Mouse (Mus musculus) kidney, postnatal 36 days (tissue): Measurements from ENCODE around the gene Gabarapl2.
"Not testable (repeated sequence)": the region's sequence is repeated elsewhere in the genome, so short reads cannot be mapped to it uniquely, and the experiment has no call there.

ENCODE experiments used
- DNase-seq, 2 experiments: peaks; one replicate each; pipeline ENCODE4 v3.0.0; 2021 to 2022; ENCODE audit warnings: mixed read lengths in 2 of 2

The Gabarapl2 gene

GRCm38 (mm10) chr8:111937184-111937583 lies 3.3 kb upstream of the Gabarapl2 start:
- DNase-seq = no peak

GRCm38 (mm10) chr8:111938076-111938985 lies 2.2 kb upstream of the Gabarapl2 start:
- not testable (repeated sequence) for DNase-seq

GRCm38 (mm10) chr8:111939516-111940142 lies 874 bp upstream of the Gabarapl2 start:
- DNase-seq = peak; percentile 70 to 86

GRCm38 (mm10) chr8:111941101-111941454 lies 575 bp downstream of the Gabarapl2 start:
- peak; percentile 37 to 73 for DNase-seq

- no peak for DNase-seq
These were observed 3.0 kb downstream of the Gabarapl2 start for GRCm38 (mm10) chr8:111943544-111943943.

GRCm38 (mm10) chr8:111947144-111947543 lies 6.6 kb downstream of the Gabarapl2 start:
- DNase-seq = no peak

- DNase-seq = no peak
These were observed 7.5 kb downstream of the Gabarapl2 start for GRCm38 (mm10) chr8:111947954-111948353.

- no peak for DNase-seq
These were observed 10.3 kb downstream of the Gabarapl2 start for GRCm38 (mm10) chr8:111950846-111951245.

- no peak for DNase-seq
These were observed 10.8 kb downstream of the Gabarapl2 start for GRCm38 (mm10) chr8:111951317-111951716.

- no peak for DNase-seq
These were observed 11.4 kb downstream of the Gabarapl2 start for GRCm38 (mm10) chr8:111951936-111952335.

GRCm38 (mm10) chr8:111954844-111955594 lies 14.5 kb downstream of the Gabarapl2 start:
- DNase-seq = no peak

- no peak for DNase-seq
These were observed 15.4 kb downstream of the Gabarapl2 start for GRCm38 (mm10) chr8:111955879-111956278.

GRCm38 (mm10) chr8:111957231-111957630 lies 16.7 kb downstream of the Gabarapl2 start:
- no peak for DNase-seq

- no peak for DNase-seq
These were observed 20.3 kb downstream of the Gabarapl2 start for GRCm38 (mm10) chr8:111960591-111961321.

- DNase-seq = no peak
These were observed 20.8 kb downstream of the Gabarapl2 start for GRCm38 (mm10) chr8:111961330-111961729.

GRCm38 (mm10) chr8:111962589-111962988 lies 22.1 kb downstream of the Gabarapl2 start:
- DNase-seq = no peak

GRCm38 (mm10) chr8:111963091-111963490 lies 22.6 kb downstream of the Gabarapl2 start:
- DNase-seq = peak in 1 of 2 experiments; percentile 14

- DNase-seq = no peak
These were observed 23.0 kb downstream of the Gabarapl2 start for GRCm38 (mm10) chr8:111963546-111963945.

- no peak for DNase-seq
These were observed 23.8 kb downstream of the Gabarapl2 start for GRCm38 (mm10) chr8:111964351-111964750.

- DNase-seq = no peak
These were observed 24.5 kb downstream of the Gabarapl2 start for GRCm38 (mm10) chr8:111964849-111965561.

GRCm38 (mm10) chr8:111967246-111967870 lies 26.9 kb downstream of the Gabarapl2 start:
- DNase-seq = no peak
